In genomic region chr7:134523897-134524296, GRCm38 (mm10) we compare ENCODE assay signal across 26 mouse cellular contexts.
A peak's percentile ranks its signal among the peaks of the same experiment; 100 is the strongest.
DNase-seq lines count a peak whose midpoint lies in the region; ATAC-seq and TF ChIP-seq lines count a peak whose summit lies in the region.
"Had no signal": no experiment of that assay in that cellular context is flagged by ENCODE, and none has a peak within 500 bp of the region (broad histone marks: within the 10 kb centered on the region; RNA-seq: fewer than 3 reads in every experiment).

No protein-coding gene starts in this region.

- H3K9ac ChIP-seq in lung, embryonic 14.5 days: no peak overlapping the region
- no peak overlapping the region for H3K9ac ChIP-seq in liver, embryonic 13.5 days
- H3K9ac ChIP-seq: embryonic facial prominence, embryonic 12.5 days; hindbrain, embryonic 13.5 days; limb, embryonic 15.5 days; neural tube, embryonic 13.5 days had no signal

- no peaks in the 10 kb centered on the region for H3K9me3 ChIP-seq in lung, embryonic 14.5 days (ENCODE audit: low read depth, low read length)
- H3K9me3 ChIP-seq in liver, embryonic 13.5 days (replicated peaks): no peaks in the 10 kb centered on the region
- H3K9me3 ChIP-seq: embryonic facial prominence, embryonic 12.5 days; hindbrain, embryonic 13.5 days; limb, embryonic 10.5 days; limb, embryonic 15.5 days; neural tube, embryonic 13.5 days had no signal

- H3K4me2 ChIP-seq in lung, embryonic 14.5 days: no peak overlapping the region
- peak overlapping the region; percentile 26; the same call in 1 of the 2 replicates for H3K4me2 ChIP-seq in liver, embryonic 13.5 days
- H3K4me2 ChIP-seq: embryonic facial prominence, embryonic 12.5 days; hindbrain, embryonic 13.5 days; limb, embryonic 15.5 days; midbrain, embryonic 11.5 days; neural tube, embryonic 13.5 days had no signal

- no peaks in the 10 kb centered on the region for H3K27me3 ChIP-seq in lung, embryonic 14.5 days (ENCODE audit: insufficient read depth, low read length)
- no peaks in the 10 kb centered on the region for H3K27me3 ChIP-seq in liver, embryonic 13.5 days
- H3K27me3 ChIP-seq: embryonic facial prominence, embryonic 12.5 days; hindbrain, embryonic 13.5 days; limb, embryonic 15.5 days; neural tube, embryonic 13.5 days had no signal

- no peak for TF ChIP-seq CTCF in lung, embryonic 14.5 days (IDR thresholded peaks at IDR 0.05; ENCODE audit: low read depth)

- no peak overlapping the region for H3K27ac ChIP-seq in lung, embryonic 14.5 days (ENCODE audit: low read depth)
- peak overlapping the region; percentile 70 for H3K27ac ChIP-seq in liver, embryonic 13.5 days
- H3K27ac ChIP-seq: embryonic facial prominence, embryonic 12.5 days; hindbrain, embryonic 13.5 days; limb, embryonic 10.5 days; limb, embryonic 15.5 days; neural tube, embryonic 13.5 days had no signal

- no peak for ATAC-seq in lung, embryonic 14.5 days (ENCODE audit: insufficient read depth)
- ATAC-seq in erythroid progenitor cell, adult 5-6 weeks (replicated peaks; ENCODE audit: low FRiP score, poor library complexity, severe bottlenecking): 0 out of 2 replicates have a peak, but pooled peaks have one; percentile 42
- peak; percentile 63 for ATAC-seq in liver, embryonic 13.5 days (ENCODE audit: low read depth)
- ATAC-seq in megakaryocyte progenitor cell, adult 5-6 weeks (replicated peaks; ENCODE audit: poor library complexity): peak; percentile 76
- ATAC-seq in erythroblast, adult 5-6 weeks (replicated peaks; ENCODE audit: low FRiP score, poor library complexity, severe bottlenecking): no peak
- ATAC-seq: forebrain, embryonic 16.5 days; intestine, embryonic 16.5 days had no signal

- peak; percentile 37 for DNase-seq in lung, embryonic 14.5 days
- DNase-seq in lung, postnatal 14 days: no peak
- DNase-seq in liver, embryonic 13.5 days: peak; percentile 23
- no peak for DNase-seq in frontal cortex, postnatal 10 days (ENCODE audit: low spot score in 2 of 2)
- no peak for DNase-seq in layer of hippocampus, postnatal 36 days
- DNase-seq: adrenal gland, postnatal 10 days; cerebellum, adult 2 months; cerebellum, postnatal 14 days; gastrocnemius, postnatal 14 days; heart, postnatal 14 days; kidney, adult 8-10 months; kidney, postnatal 10 days; right cerebral cortex, postnatal 4 days; thymus, postnatal 4 days had no signal

- H3K36me3 ChIP-seq in lung, embryonic 14.5 days (ENCODE audit: insufficient read depth): no peaks in the 10 kb centered on the region
- H3K36me3 ChIP-seq in liver, embryonic 13.5 days: no peaks in the 10 kb centered on the region
- H3K36me3 ChIP-seq: embryonic facial prominence, embryonic 12.5 days; G1E; hindbrain, embryonic 13.5 days; limb, embryonic 10.5 days; limb, embryonic 15.5 days; neural tube, embryonic 13.5 days had no signal

- 43% methylated on average over 8 of the region's 8 CpGs for WGBS in lung, embryonic 14.5 days
- WGBS in liver, embryonic 13.5 days (ENCODE audit: insufficient replicate concordance): 17% methylated on average over 8 of the region's 8 CpGs

- H3K4me3 ChIP-seq in lung, embryonic 14.5 days (ENCODE audit: low read depth, low read length): no peak overlapping the region
- no peak overlapping the region for H3K4me3 ChIP-seq in liver, embryonic 13.5 days (replicated peaks)
- H3K4me3 ChIP-seq: embryonic facial prominence, embryonic 12.5 days; hindbrain, embryonic 13.5 days; limb, embryonic 10.5 days; limb, embryonic 15.5 days; neural tube, embryonic 13.5 days had no signal

- no peaks in the 10 kb centered on the region for H3K4me1 ChIP-seq in lung, embryonic 14.5 days (ENCODE audit: insufficient read depth)
- peaks cover 32% of the 10 kb centered on the region for H3K4me1 ChIP-seq in liver, embryonic 13.5 days (replicated peaks)
- H3K4me1 ChIP-seq: embryonic facial prominence, embryonic 12.5 days; hindbrain, embryonic 13.5 days; limb, embryonic 10.5 days; limb, embryonic 15.5 days; neural tube, embryonic 13.5 days had no signal

Comparison
In these comparisons a context has a peak if more than half of its experiments do, and no peak if none do; other contexts are left out.
1. DNase-seq: peak in lung, embryonic 14.5 days (single experiment) and liver, embryonic 13.5 days (single experiment); none in lung, postnatal 14 days (single experiment), frontal cortex, postnatal 10 days (0 of 2) and layer of hippocampus, postnatal 36 days (0 of 2).
2. ATAC-seq: peak in erythroid progenitor cell, adult 5-6 weeks (single experiment), liver, embryonic 13.5 days (single experiment) and megakaryocyte progenitor cell, adult 5-6 weeks (single experiment); none in lung, embryonic 14.5 days (single experiment) and erythroblast, adult 5-6 weeks (single experiment).